Mouse (Mus musculus) stomach, postnatal 0 days (tissue): ENCODE data around the gene Thsd4.

ENCODE experiments used
- CTCF ChIP-seq: IDR thresholded peaks from 2 replicates; pipeline ENCODE4 v1.5.1; 2016; ENCODE audit warnings: antibody characterized with exemption, low read depth, mild to moderate bottlenecking, moderate library complexity
- EP300 ChIP-seq: optimal IDR thresholded peaks from 2 replicates; pipeline ENCODE3; 2016; ENCODE audit warnings: antibody characterized with exemption

DNA sequence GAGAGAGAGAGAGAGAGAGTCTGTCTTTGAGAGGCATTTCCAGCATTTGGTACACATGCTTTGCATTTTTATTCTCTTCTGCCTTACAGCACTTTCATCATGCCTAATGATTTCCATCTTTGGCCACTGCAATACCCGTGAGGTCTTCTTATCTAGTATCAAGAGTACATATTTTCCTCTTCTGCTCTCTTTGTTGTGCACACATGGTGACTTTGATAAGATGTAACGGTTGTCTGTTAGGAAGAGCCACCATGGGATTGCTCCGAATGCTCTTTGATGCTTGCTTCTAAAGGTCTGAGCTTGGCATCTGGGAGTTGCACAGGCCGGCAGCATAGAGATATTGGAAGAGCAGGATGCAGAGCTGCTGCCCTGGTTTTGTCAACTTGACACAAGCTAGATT, 49.2 kb upstream of the Thsd4 start:
- no peak for TF ChIP-seq CTCF
- TF ChIP-seq EP300: no peak
